ENCODE assay signal across 8 mouse cellular contexts in genomic region chr12:82168820-82169533, GRCm38 (mm10). TPM values are rescaled to one million over a fixed set of nuclear protein-coding genes. Genes with fewer than 3 reads are reported as not detected.
A peak's percentile ranks its signal among the peaks of the same experiment; 100 is the strongest.
DNase-seq lines count a peak whose midpoint lies in the region; ATAC-seq and TF ChIP-seq lines count a peak whose summit lies in the region.

Sipa1l1 (plus strand) TSS chr12:82169320.

- H3K27ac ChIP-seq in forebrain, embryonic 10.5 days = peak within 1 kb of the TSS; percentile 100
- peak within 1 kb of the TSS; percentile 94 for H3K27ac ChIP-seq in heart, embryonic 15.5 days
- H3K27ac ChIP-seq in liver, embryonic 14.5 days = no peak within 1 kb of the TSS
- H3K27ac ChIP-seq in neural tube, embryonic 11.5 days (ENCODE audit: low read depth, low read length) = peak within 1 kb of the TSS; percentile 92
- peak within 1 kb of the TSS; percentile 95 for H3K27ac ChIP-seq in stomach, postnatal 0 days (replicated peaks)

- H3K36me3 ChIP-seq in forebrain, embryonic 10.5 days (replicated peaks) = 0 out of 2 replicates have a peak, but pooled peaks cover 3% of the 10 kb centered on the region
- no peaks in the 10 kb centered on the region for H3K36me3 ChIP-seq in heart, embryonic 15.5 days
- H3K36me3 ChIP-seq in liver, embryonic 14.5 days (replicated peaks; ENCODE audit: control insufficient read depth, insufficient read depth, low read depth) = no peaks in the 10 kb centered on the region
- no peaks in the 10 kb centered on the region for H3K36me3 ChIP-seq in neural tube, embryonic 11.5 days (ENCODE audit: control insufficient read depth, insufficient read depth, low read length)
- no peaks in the 10 kb centered on the region for H3K36me3 ChIP-seq in stomach, postnatal 0 days (ENCODE audit: control insufficient read depth, insufficient read depth, low read length)

- TF ChIP-seq EP300 in liver, embryonic 14.5 days (IDR thresholded peaks at IDR 0.05; ENCODE audit: low read depth) = peak; percentile 42; the same call in 1 of the 2 replicates
- TF ChIP-seq EP300 in stomach, postnatal 0 days (optimal IDR thresholded peaks at IDR 0.05) = peak; percentile 97

- ATAC-seq in CD4-positive, CD25-positive, alpha-beta regulatory T cell, adult 4 months = peak; percentile 79
- ATAC-seq in heart, embryonic 15.5 days (replicated peaks; ENCODE audit: insufficient number of reproducible peaks, insufficient read depth, low FRiP score, low read depth) = peak; percentile 85
- peak; percentile 87 for ATAC-seq in liver, embryonic 14.5 days (ENCODE audit: insufficient read depth)
- ATAC-seq in neural tube, embryonic 11.5 days (ENCODE audit: insufficient read depth, low FRiP score, low TSS enrichment) = peak; percentile 87
- ATAC-seq in stomach, postnatal 0 days (ENCODE audit: low FRiP score, low TSS enrichment) = peak; percentile 95

- no peaks in the 10 kb centered on the region for H3K27me3 ChIP-seq in forebrain, embryonic 10.5 days (ENCODE audit: poor library complexity, severe bottlenecking)
- no peaks in the 10 kb centered on the region for H3K27me3 ChIP-seq in heart, embryonic 15.5 days
- no peaks in the 10 kb centered on the region; the same call in 1 of the 2 replicates for H3K27me3 ChIP-seq in liver, embryonic 14.5 days (ENCODE audit: control insufficient read depth, insufficient read depth, low read length)
- no peaks in the 10 kb centered on the region for H3K27me3 ChIP-seq in neural tube, embryonic 11.5 days (ENCODE audit: control insufficient read depth, insufficient read depth, low read length)
- no peaks in the 10 kb centered on the region for H3K27me3 ChIP-seq in stomach, postnatal 0 days (ENCODE audit: control insufficient read depth, insufficient read depth, low read length)

- peak; percentile 9 for DNase-seq in c-Kit-negative CD71-positive TER-119-positive erythroid progenitor cells, embryonic 14.5 days (ENCODE audit: low read depth, low spot score)
- peak; percentile 99 for DNase-seq in forebrain, embryonic 10.5 days (ENCODE audit: extremely low spot score, low spot score)
- peak; percentile 95 to 98 for DNase-seq in kidney, postnatal 25 days
- DNase-seq in liver, embryonic 14.5 days (ENCODE audit: low read depth in 3 of 3, low spot score in 3 of 3) = peak; percentile 80 to 86 (median 86)
- peak; percentile 98 for DNase-seq in neural tube, embryonic 11.5 days (ENCODE audit: low spot score)
- peak; percentile 96 for DNase-seq in stomach, postnatal 0 days (ENCODE audit: low spot score)

- peak within 1 kb of the TSS; percentile 97 for H3K4me3 ChIP-seq in forebrain, embryonic 10.5 days
- peak within 1 kb of the TSS; percentile 96 for H3K4me3 ChIP-seq in heart, embryonic 15.5 days
- peak within 1 kb of the TSS; percentile 82 to 93 for H3K4me3 ChIP-seq in liver, embryonic 14.5 days (ENCODE audit: insufficient read depth in 1 of 2, low read depth in 2 of 2, low read length in 2 of 2)
- H3K4me3 ChIP-seq in neural tube, embryonic 11.5 days (ENCODE audit: low read depth, low read length) = peak within 1 kb of the TSS; percentile 89
- peak within 1 kb of the TSS; percentile 89 for H3K4me3 ChIP-seq in stomach, postnatal 0 days (ENCODE audit: low read depth, low read length)

- H3K9ac ChIP-seq in heart, embryonic 15.5 days = peak within 1 kb of the TSS; percentile 92
- H3K9ac ChIP-seq in liver, embryonic 14.5 days (replicated peaks) = peak within 1 kb of the TSS; percentile 67
- H3K9ac ChIP-seq in neural tube, embryonic 11.5 days (ENCODE audit: low read length) = peak within 1 kb of the TSS; percentile 94
- H3K9ac ChIP-seq in stomach, postnatal 0 days (ENCODE audit: low read length) = peak within 1 kb of the TSS; percentile 92

- H3K9me3 ChIP-seq in forebrain, embryonic 10.5 days = no peaks in the 10 kb centered on the region
- H3K9me3 ChIP-seq in heart, embryonic 15.5 days (replicated peaks) = no peaks in the 10 kb centered on the region
- H3K9me3 ChIP-seq in liver, embryonic 14.5 days (ENCODE audit: control insufficient read depth, low read length) = no peaks in the 10 kb centered on the region
- H3K9me3 ChIP-seq in neural tube, embryonic 11.5 days (ENCODE audit: control insufficient read depth, low read length) = no peaks in the 10 kb centered on the region
- no peaks in the 10 kb centered on the region for H3K9me3 ChIP-seq in stomach, postnatal 0 days (ENCODE audit: control insufficient read depth, low read length)

- H3K4me2 ChIP-seq in heart, embryonic 15.5 days = peak within 1 kb of the TSS; percentile 93
- peak within 1 kb of the TSS; percentile 84 for H3K4me2 ChIP-seq in liver, embryonic 14.5 days (ENCODE audit: low read depth)
- H3K4me2 ChIP-seq in neural tube, embryonic 11.5 days (ENCODE audit: low read depth) = peak within 1 kb of the TSS; percentile 83
- H3K4me2 ChIP-seq in stomach, postnatal 0 days (replicated peaks; ENCODE audit: low read depth) = peak within 1 kb of the TSS; percentile 93

- 1% methylated on average over 29 of the region's 43 CpGs for WGBS in forebrain, embryonic 10.5 days
- WGBS in heart, embryonic 15.5 days = 2% methylated on average over 37 of the region's 43 CpGs
- 2% methylated on average over 37 of the region's 43 CpGs for WGBS in liver, embryonic 14.5 days (ENCODE audit: insufficient replicate concordance)
- 2% methylated on average over 34 of the region's 43 CpGs for WGBS in neural tube, embryonic 11.5 days
- WGBS in stomach, postnatal 0 days = 1% methylated on average over 40 of the region's 43 CpGs

- peaks cover 70% of the 10 kb centered on the region for H3K4me1 ChIP-seq in forebrain, embryonic 10.5 days
- peaks cover 14% of the 10 kb centered on the region for H3K4me1 ChIP-seq in heart, embryonic 15.5 days (replicated peaks)
- H3K4me1 ChIP-seq in liver, embryonic 14.5 days (replicated peaks; ENCODE audit: control insufficient read depth in 2 of 2, insufficient read depth in 2 of 2, low read length in 1 of 2) = peaks cover 2 to 20% of the 10 kb centered on the region in 2 experiments; a peak in 2 of 4 replicates
- H3K4me1 ChIP-seq in neural tube, embryonic 11.5 days (ENCODE audit: control insufficient read depth, insufficient read depth, low read length) = peaks cover 10% of the 10 kb centered on the region
- H3K4me1 ChIP-seq in stomach, postnatal 0 days (replicated peaks; ENCODE audit: control insufficient read depth, insufficient read depth) = no peaks in the 10 kb centered on the region; the same call in 1 of the 2 replicates

- TF ChIP-seq CTCF in liver, embryonic 14.5 days (IDR thresholded peaks at IDR 0.05; ENCODE audit: low read depth) = no peak
- TF ChIP-seq CTCF in stomach, postnatal 0 days (IDR thresholded peaks at IDR 0.05; ENCODE audit: low read depth) = peak; percentile 44

RNA-seq across cellular contexts. Expression of gene Sipa1l1, which starts in this region (rescaled TPM):
- polyA plus RNA-seq in CD4-positive, CD25-positive, alpha-beta regulatory T cell, adult 4 months (2017; shearing (Covaris generic)) = 10 to 100 TPM; 28.7 to 36.1 TPM
- polyA plus RNA-seq in forebrain, embryonic 10.5 days (2016; fragmentation: Nextera tagmentation; extraction: Ambion mirVana) = 39.0 and 40.6 TPM in 2 replicates
- polyA plus RNA-seq in heart, embryonic 15.5 days (2015; fragmentation: Nextera tagmentation; extraction: Ambion mirVana) = 16.9 and 22.3 TPM in 2 replicates
- 2.2 and 2.7 TPM in 2 replicates for polyA plus RNA-seq in liver, embryonic 14.5 days (2012; rRNA removed)
- polyA plus RNA-seq in liver, embryonic 14.5 days (2014; fragmentation: Nextera tagmentation; extraction: Ambion mirVana) = 2.6 TPM in 2 replicates
- polyA plus RNA-seq in neural tube, embryonic 11.5 days (2014; fragmentation: Nextera tagmentation; extraction: Ambion mirVana) = 22.3 and 23.6 TPM in 2 replicates
- 9.2 and 9.7 TPM in 2 replicates for polyA plus RNA-seq in stomach, postnatal 0 days (2015; fragmentation: Nextera tagmentation; extraction: Ambion mirVana)

Comparison
In these comparisons a context has a peak if more than half of its experiments do, and no peak if none do; other contexts are left out.
1. DNase-seq: peak in every context shown above with its lines; median percentile 99 in forebrain, embryonic 10.5 days; 98 in neural tube, embryonic 11.5 days; 96 in kidney, postnatal 25 days; 96 in stomach, postnatal 0 days; 86 in liver, embryonic 14.5 days; 9 in c-Kit-negative CD71-positive TER-119-positive erythroid progenitor cells, embryonic 14.5 days.